Mouse (Mus musculus): Measurements from ENCODE around the gene Ccdc24. TPM values are rescaled to one million over a fixed set of nuclear protein-coding genes. Genes with fewer than 3 reads are reported as not detected.

Gene Ccdc24
- polyA plus RNA-seq, 1 experiment from 2014 or later: 1.2 TPM

DNA sequence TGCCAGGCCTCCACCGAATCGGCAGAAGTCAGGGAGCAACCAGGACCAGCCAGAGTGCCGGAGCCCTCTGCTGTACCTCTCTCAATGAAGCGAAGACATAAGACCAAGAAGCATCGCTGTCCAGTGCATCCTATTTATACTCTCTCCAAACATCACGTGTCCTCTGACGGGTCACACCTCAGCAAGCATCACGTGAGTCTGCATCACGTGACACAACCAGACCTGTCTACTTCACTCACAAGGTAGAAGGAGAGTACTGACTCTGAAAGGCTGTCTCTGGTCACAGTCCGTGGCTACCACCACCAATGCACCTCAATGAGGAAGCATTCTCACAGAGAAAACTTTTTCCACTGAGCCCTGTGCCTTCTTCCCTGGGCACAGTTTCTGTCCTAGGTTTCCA, 54.3 kb downstream of the Ccdc24 start:
- Histone ChIP-seq H3K9me3 (no peaks in the 10 kb centered on the region), H3K4me2 (no peak overlapping the region), H3K4me3 (no peak overlapping the region), H3K4me1 (no peaks in the 10 kb centered on the region), H3K36me3 (no peaks in the 10 kb centered on the region), H3K9ac (no peak overlapping the region), H3K27ac (no peak overlapping the region), H3K27me3 (no peaks in the 10 kb centered on the region)
- ATAC-seq (ENCODE audit: insufficient number of reproducible peaks, low FRiP score, low TSS enrichment, low read depth): no peak
- 92% methylated on average over 10 of the region's 10 CpGs for WGBS

DNA sequence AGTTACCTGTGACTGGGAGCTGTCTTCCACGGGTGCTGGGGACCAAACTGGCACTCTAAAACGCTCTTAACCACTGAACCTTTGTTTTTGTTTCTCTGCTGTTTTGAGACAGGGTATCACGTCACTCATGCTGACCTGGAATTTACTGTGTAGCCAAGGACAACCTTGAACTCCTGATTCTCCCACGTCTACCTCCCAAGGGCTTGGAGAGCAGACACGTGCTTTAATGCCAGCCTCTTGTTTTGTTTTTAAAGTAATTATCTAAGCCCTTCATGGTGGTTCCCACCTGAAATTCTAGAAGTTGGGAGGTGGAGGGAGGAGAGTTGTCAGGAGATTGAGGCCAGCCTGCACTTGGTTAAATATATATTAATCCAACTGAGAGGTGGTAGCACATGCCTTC, 55.6 kb downstream of the Ccdc24 start:
- ATAC-seq (ENCODE audit: insufficient number of reproducible peaks, low FRiP score, low TSS enrichment, low read depth): no peak
- no peaks in the 10 kb centered on the region for H3K9me3 ChIP-seq
- H3K4me2 ChIP-seq: no peak overlapping the region
- no peak overlapping the region for H3K9ac ChIP-seq
- 68% methylated on average over 5 of the region's 5 CpGs for WGBS
- H3K27ac ChIP-seq: no peak overlapping the region
- no peaks in the 10 kb centered on the region for H3K27me3 ChIP-seq
- no peaks in the 10 kb centered on the region for H3K36me3 ChIP-seq
- no peaks in the 10 kb centered on the region for H3K4me1 ChIP-seq
- H3K4me3 ChIP-seq: no peak overlapping the region

Other genes with a start within 250 kb of the Ccdc24 start
- 51.8 and 58.0 TPM in 2 replicates for gene Dmap1, start 190.3 kb downstream of the Ccdc24 start, polyA plus RNA-seq (2015; fragmentation: Nextera tagmentation; extraction: Ambion mirVana)
- gene Gm12845, start 148.1 kb downstream of the Ccdc24 start, polyA plus RNA-seq (2015; fragmentation: Nextera tagmentation; extraction: Ambion mirVana): not detected in 2 replicates
- gene Klf17, start 106.9 kb downstream of the Ccdc24 start, polyA plus RNA-seq (2015; fragmentation: Nextera tagmentation; extraction: Ambion mirVana): not detected in 2 replicates
- 11.6 and 13.1 TPM in 2 replicates for gene Slc6a9, start 38.1 kb downstream of the Ccdc24 start, polyA plus RNA-seq (2015; fragmentation: Nextera tagmentation; extraction: Ambion mirVana)
- gene B4galt2, start 10.9 kb upstream of the Ccdc24 start, polyA plus RNA-seq (2015; fragmentation: Nextera tagmentation; extraction: Ambion mirVana): 23.1 and 27.6 TPM in 2 replicates
- gene Atp6v0b, start 14.8 kb upstream of the Ccdc24 start, polyA plus RNA-seq (2015; fragmentation: Nextera tagmentation; extraction: Ambion mirVana): 229 and 243 TPM in 2 replicates
- gene Dph2, start 19.5 kb upstream of the Ccdc24 start, polyA plus RNA-seq (2015; fragmentation: Nextera tagmentation; extraction: Ambion mirVana): 16.2 and 16.8 TPM in 2 replicates
- 39.0 and 41.1 TPM in 2 replicates for gene Ipo13, start 42.4 kb upstream of the Ccdc24 start, polyA plus RNA-seq (2015; fragmentation: Nextera tagmentation; extraction: Ambion mirVana)
- gene Artn, start 57.2 kb upstream of the Ccdc24 start, polyA plus RNA-seq (2015; fragmentation: Nextera tagmentation; extraction: Ambion mirVana): 5.4 and 5.7 TPM in 2 replicates

All from limb, embryonic 15.5 days (tissue).